Mouse (Mus musculus) G1E (cell line): ENCODE results near the gene Sgpp1. TPM values are rescaled to one million over a fixed set of nuclear protein-coding genes. Genes with fewer than 3 reads are reported as not detected.
"Not testable (repeated sequence)": the region's sequence is repeated elsewhere in the genome, so short reads cannot be mapped to it uniquely, and the experiment has no call there.

Source experiments
- ATAC-seq: 2 replicates; pipeline ENCODE4 v1.8.0; 2016; ENCODE audit warnings: mild to moderate bottlenecking; ENCODE audit not compliant: insufficient number of reproducible peaks, poor library complexity, low FRiP score, severe bottlenecking; ENCODE audit errors: extremely low read depth
- DNase-seq: peaks from one replicate; pipeline ENCODE4 v3.0.0; 2012; ENCODE audit warnings: low spot score
- H3K27me3 ChIP-seq: 2 replicates; pipeline ENCODE4 v1.6.1; 2012; ENCODE audit warnings: mild to moderate bottlenecking, low read length, inconsistent platforms; ENCODE audit not compliant: insufficient read depth
- H3K36me3 ChIP-seq: replicated peaks from 2 replicates; pipeline ENCODE3; 2012; ENCODE audit warnings: mild to moderate bottlenecking, inconsistent platforms
- H3K4me1 ChIP-seq: 2 replicates; pipeline ENCODE4 v1.6.1; 2012; ENCODE audit warnings: low read depth, low read length, inconsistent platforms, mixed read lengths; ENCODE audit not compliant: insufficient read depth
- H3K4me3 ChIP-seq: 2 replicates; pipeline ENCODE4 v1.5.1; 2012; ENCODE audit warnings: low read depth, mild to moderate bottlenecking, inconsistent platforms, low read length, moderate library complexity, mixed read lengths
- H3K9me3 ChIP-seq: replicated peaks from 2 replicates; pipeline ENCODE4 v1.6.1; 2012; ENCODE audit warnings: inconsistent platforms
- CTCF ChIP-seq: IDR thresholded peaks from 2 replicates; pipeline ENCODE4 v1.5.1; 2012; ENCODE audit warnings: low read depth, low read length, inconsistent platforms, mixed read lengths
- GATA1 ChIP-seq: IDR thresholded peaks from 2 replicates; pipeline ENCODE4 v1.6.1; 2012; ENCODE audit warnings: borderline replicate concordance, low read length, inconsistent platforms, mixed read lengths
- GATA2 ChIP-seq: IDR thresholded peaks from 2 replicates; pipeline ENCODE4 v1.6.1; 2012; ENCODE audit warnings: low read depth, low read length, inconsistent platforms, borderline replicate concordance
- POLR2AphosphoS5 ChIP-seq: IDR thresholded peaks from 2 replicates; pipeline ENCODE4 v1.6.1; 2012; ENCODE audit warnings: low read depth, low read length, inconsistent platforms; ENCODE audit not compliant: insufficient replicate concordance
- TAL1 ChIP-seq: conservative IDR thresholded peaks from 2 replicates; pipeline ENCODE4 v1.6.1; 2012; ENCODE audit warnings: low read depth, low read length, inconsistent platforms, mixed read lengths
- polyA plus RNA-seq: library from polyadenylated mRNA; stranded (reverse); fragments of >175 nt; gene quantifications from 2 replicates; pipeline ENCODE4 v1.2.3, GENCODE M21; 2012
- total RNA-seq, 2 experiments: library from RNA; stranded (forward) in 1 of 2; stranded (reverse) in 1 of 2; fragments of 200-1000 nt in 1 of 2; fragments of >200 nt in 1 of 2; fragmentation: Nextera tagmentation in 1 of 2; gene quantifications; 2 replicates each; pipeline ENCODE4 v1.2.3; 2014 to 2017

The Sgpp1 gene
- total and polyA plus RNA-seq, 3 experiments, result 5.6 to 23.6 (median 16.8) TPM

- ATAC-seq (no peak), DNase-seq (no peak)
- H3K36me3 ChIP-seq, result no peaks in the 10 kb centered on the region
- H3K4me1 ChIP-seq, result peaks cover 3% of the 10 kb centered on the region; the same call in 1 of the 2 replicates
- peaks cover 8% of the 10 kb centered on the region; the same call in 1 of the 2 replicates for H3K9me3 ChIP-seq
- no peak for TF ChIP-seq CTCF
- TF ChIP-seq GATA1, result no peak
- H3K27me3 ChIP-seq, result peaks cover 2% of the 10 kb centered on the region
- no peak overlapping the region for H3K4me3 ChIP-seq
These were observed 33.3 kb downstream of the Sgpp1 start for GRCm38 (mm10) chr12:75702084-75702738.

GRCm38 (mm10) chr12:75701173-75702083 is 34.1 kb downstream of the Sgpp1 start:
- Histone ChIP-seq H3K4me1 (peaks cover 3% of the 10 kb centered on the region; the same call in 1 of the 2 replicates), H3K36me3 (no peaks in the 10 kb centered on the region), H3K9me3 (peaks cover 8% of the 10 kb centered on the region; the same call in 1 of the 2 replicates), H3K4me3 (no peak overlapping the region), H3K27me3 (peaks cover 2% of the 10 kb centered on the region)
- TF ChIP-seq CTCF (no peak), TAL1 (no peak), POLR2AphosphoS5 (no peak), GATA2 (no peak), GATA1 (no peak)
- ATAC-seq (no peak), DNase-seq (no peak)

GRCm38 (mm10) chr12:75698692-75699091 is 36.8 kb downstream of the Sgpp1 start:
- no peaks in the 10 kb centered on the region; the same call in 1 of the 2 replicates for H3K27me3 ChIP-seq
- H3K36me3 ChIP-seq, result no peaks in the 10 kb centered on the region
- no peak overlapping the region for H3K4me3 ChIP-seq
- H3K9me3 ChIP-seq, result peaks cover 8% of the 10 kb centered on the region; the same call in 1 of the 2 replicates
- TF ChIP-seq CTCF (no peak), POLR2AphosphoS5 (no peak), GATA1 (no peak), GATA2 (no peak), TAL1 (no peak)
- ATAC-seq (no peak), DNase-seq (no peak)
- peaks cover 3% of the 10 kb centered on the region; the same call in 1 of the 2 replicates for H3K4me1 ChIP-seq

GRCm38 (mm10) chr12:75695845-75696244 is 39.7 kb downstream of the Sgpp1 start:
- DNase-seq, ATAC-seq, H3K4me3 ChIP-seq, H3K36me3 ChIP-seq, H3K4me1 ChIP-seq, H3K27me3 ChIP-seq: not testable (repeated sequence)
- peaks cover 15% of the 10 kb centered on the region for H3K9me3 ChIP-seq

- ATAC-seq, result no peak
- no peaks in the 10 kb centered on the region for H3K36me3 ChIP-seq
- peaks cover 4% of the 10 kb centered on the region; the same call in 1 of the 2 replicates for H3K4me1 ChIP-seq
These were observed 46.5 kb downstream of the Sgpp1 start for GRCm38 (mm10) chr12:75689003-75689402.

GRCm38 (mm10) chr12:75687314-75687713 is 48.2 kb downstream of the Sgpp1 start:
- Histone ChIP-seq H3K4me1 (peaks cover 4% of the 10 kb centered on the region; the same call in 1 of the 2 replicates), H3K27me3 (peaks cover 9% of the 10 kb centered on the region), H3K9me3 (peaks cover 8% of the 10 kb centered on the region), H3K4me3 (no peak overlapping the region), H3K36me3 (no peaks in the 10 kb centered on the region)
- DNase-seq (no peak), ATAC-seq (no peak)
- TF ChIP-seq CTCF, result no peak
- no peak for TF ChIP-seq TAL1
- no peak for TF ChIP-seq GATA2
- no peak for TF ChIP-seq POLR2AphosphoS5
- TF ChIP-seq GATA1, result no peak

More at GRCm38 (mm10) chr12:75689003-75689402, 46.5 kb downstream of the Sgpp1 start:
- Histone ChIP-seq H3K27me3 (peaks cover 9% of the 10 kb centered on the region), H3K4me3 (no peak overlapping the region), H3K9me3 (peaks cover 8% of the 10 kb centered on the region)
- DNase-seq, result no peak
- no peak for TF ChIP-seq TAL1

- not testable (repeated sequence) for H3K9me3 ChIP-seq, H3K4me1 ChIP-seq, ATAC-seq, H3K27me3 ChIP-seq, H3K36me3 ChIP-seq, H3K4me3 ChIP-seq, DNase-seq
These were observed 51.5 kb downstream of the Sgpp1 start for GRCm38 (mm10) chr12:75684026-75684425.
